Mouse (Mus musculus) heart, embryonic 10.5 days (tissue): ENCODE measurements around the gene Gm11992. TPM values are rescaled to one million over a fixed set of nuclear protein-coding genes. Genes with fewer than 3 reads are reported as not detected.

Source experiments
- DNase-seq: peaks from one replicate; pipeline ENCODE4 v3.0.0-alpha.2; 2017; ENCODE audit warnings: low spot score
- H3K27ac ChIP-seq: fragments of 300-500 bp; sonication (generic); 2 replicates; pipeline ENCODE4 v1.5.1; 2016; ENCODE audit warnings: mild to moderate bottlenecking
- H3K27me3 ChIP-seq: fragments of 300-500 bp; sonication (generic); 2 replicates; pipeline ENCODE4 v1.6.1; 2016; ENCODE audit warnings: mild to moderate bottlenecking; ENCODE audit not compliant: poor library complexity, insufficient read depth, severe bottlenecking
- H3K36me3 ChIP-seq: fragments of 300-500 bp; sonication (generic); 2 replicates; pipeline ENCODE4 v1.6.1; 2016; ENCODE audit warnings: mild to moderate bottlenecking, moderate library complexity
- H3K4me1 ChIP-seq: fragments of 300-500 bp; sonication (generic); 2 replicates; pipeline ENCODE4 v1.6.1; 2016; ENCODE audit warnings: mild to moderate bottlenecking
- H3K4me3 ChIP-seq: fragments of 300-500 bp; sonication (generic); 2 replicates; pipeline ENCODE4 v1.5.1; 2016; ENCODE audit warnings: mild to moderate bottlenecking, moderate library complexity
- H3K9me3 ChIP-seq: fragments of 300-500 bp; sonication (generic); 2 replicates; pipeline ENCODE4 v1.6.1; 2016; ENCODE audit warnings: mild to moderate bottlenecking, moderate library complexity
- WGBS: fragments of 180-500 bp; shearing (Covaris S2); methylation state at CpG from one replicate; pipeline ENCODE4 v1.1.7; 2016; 5-methylcytosine and 5-hydroxymethylcytosine counted together
- polyA plus RNA-seq: library from polyadenylated mRNA; unstranded; fragments of >200 nt; fragmentation: Nextera tagmentation; extraction: Ambion mirVana; gene quantifications from 2 replicates; pipeline ENCODE4 v1.2.1, GENCODE M21; 2016

Gene Gm11992
- 0.88 and 2.6 TPM in 2 replicates for polyA plus RNA-seq

DNA sequence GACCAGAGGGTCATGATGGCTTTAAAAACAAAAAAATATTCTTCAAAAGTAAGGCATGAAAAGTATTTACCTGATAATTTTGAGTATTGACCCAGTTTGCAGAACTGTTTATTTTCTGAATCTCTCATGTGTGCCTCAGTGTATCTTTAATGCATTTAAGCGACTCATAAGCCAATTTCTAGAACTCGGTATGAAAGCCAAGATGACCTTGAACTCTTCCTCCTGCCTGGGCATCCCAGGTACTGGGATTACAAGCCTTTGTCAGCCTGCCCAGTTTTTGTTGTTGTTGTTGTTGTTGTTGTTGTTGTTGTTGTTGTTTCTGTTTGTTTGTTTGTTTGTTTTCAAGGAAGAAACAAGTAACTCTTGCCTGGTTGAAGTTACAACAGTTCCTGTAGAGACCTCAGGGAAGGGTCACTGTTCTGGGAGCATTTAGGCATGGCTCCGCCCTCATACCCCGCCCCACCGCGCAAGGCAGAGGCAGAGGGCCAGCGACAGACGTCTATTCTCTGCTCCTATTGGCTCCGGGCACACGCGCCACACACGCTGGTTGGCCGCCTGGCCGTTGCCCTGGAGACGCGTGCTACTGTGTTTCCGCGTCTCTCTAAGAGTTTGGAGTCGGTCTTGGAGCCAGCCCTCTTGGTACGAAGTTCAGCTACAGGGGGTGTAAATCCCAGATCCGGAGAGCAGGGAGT, at the start of gene Gm11992:
TSS of gene Gm11992 (plus strand) at position 584 of the 692 bp plus-strand sequence.
- DNase-seq: peak; percentile 95
- 4% methylated on average over 21 of the region's 21 CpGs for WGBS
- H3K4me1 ChIP-seq: peaks cover 19% of the 10 kb centered on the region; the same call in 1 of the 2 replicates
- H3K27me3 ChIP-seq: peaks cover 21% of the 10 kb centered on the region; the same call in 1 of the 2 replicates
- no peaks in the 10 kb centered on the region for H3K36me3 ChIP-seq
- peak within 1 kb of the TSS; percentile 59; the same call in 1 of the 2 replicates for H3K27ac ChIP-seq
- H3K4me3 ChIP-seq: peak within 1 kb of the TSS; percentile 69
- no peaks in the 10 kb centered on the region for H3K9me3 ChIP-seq

DNA sequence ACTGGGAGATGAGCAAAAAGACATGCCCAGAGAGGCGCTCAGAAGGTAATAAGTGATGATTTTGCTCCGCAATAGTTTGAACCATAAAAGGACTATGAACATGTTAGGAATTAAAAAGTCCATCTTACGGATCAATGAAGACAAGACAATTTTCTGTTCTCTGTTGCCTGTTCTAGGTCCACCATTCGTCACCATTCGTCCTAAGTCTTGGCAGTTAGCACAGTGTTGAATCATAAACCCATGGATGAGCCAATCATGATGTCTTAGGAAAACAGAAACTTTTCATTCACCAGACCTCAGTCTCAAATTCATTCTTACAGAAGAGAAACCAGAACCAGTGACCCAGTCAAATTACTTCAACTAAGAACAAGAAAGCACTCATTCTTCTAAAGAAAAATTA, 39.6 kb upstream of the Gm11992 start:
- Histone ChIP-seq H3K4me1 (peaks cover 9% of the 10 kb centered on the region; the same call in 1 of the 2 replicates), H3K27me3 (no peaks in the 10 kb centered on the region), H3K36me3 (peaks cover 44% of the 10 kb centered on the region), H3K4me3 (no peak overlapping the region), H3K9me3 (no peaks in the 10 kb centered on the region), H3K27ac (no peak overlapping the region)
- WGBS: 97% methylated on average over 5 of the region's 5 CpGs
- DNase-seq: no peak

DNA sequence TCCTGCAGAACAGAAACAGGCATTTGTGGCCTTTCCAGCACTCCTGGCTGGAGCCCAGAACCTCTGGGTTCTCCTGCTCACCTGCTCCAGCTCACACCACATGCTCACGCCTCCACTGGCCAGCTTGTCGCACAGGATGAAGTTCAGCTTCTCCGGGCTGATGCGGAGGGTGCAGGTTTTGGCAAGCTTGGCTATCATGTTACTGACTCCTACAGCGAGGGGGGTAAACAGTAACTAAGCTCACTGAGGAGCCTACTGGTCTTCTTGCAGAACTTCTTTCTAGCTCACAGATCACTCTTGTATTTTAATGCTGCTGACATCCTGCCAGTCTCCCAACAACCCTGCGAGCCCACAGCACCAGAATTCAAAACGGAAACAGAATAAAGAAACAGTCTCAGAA, 38.0 kb upstream of the Gm11992 start:
- Histone ChIP-seq H3K4me1 (peaks cover 9% of the 10 kb centered on the region; the same call in 1 of the 2 replicates), H3K36me3 (peaks cover 28% of the 10 kb centered on the region), H3K4me3 (peak overlapping the region; percentile 84), H3K9me3 (no peaks in the 10 kb centered on the region), H3K27me3 (no peaks in the 10 kb centered on the region), H3K27ac (peak overlapping the region; percentile 98)
- DNase-seq: peak; percentile 82
- WGBS: 0% methylated on average over 7 of the region's 7 CpGs

DNA sequence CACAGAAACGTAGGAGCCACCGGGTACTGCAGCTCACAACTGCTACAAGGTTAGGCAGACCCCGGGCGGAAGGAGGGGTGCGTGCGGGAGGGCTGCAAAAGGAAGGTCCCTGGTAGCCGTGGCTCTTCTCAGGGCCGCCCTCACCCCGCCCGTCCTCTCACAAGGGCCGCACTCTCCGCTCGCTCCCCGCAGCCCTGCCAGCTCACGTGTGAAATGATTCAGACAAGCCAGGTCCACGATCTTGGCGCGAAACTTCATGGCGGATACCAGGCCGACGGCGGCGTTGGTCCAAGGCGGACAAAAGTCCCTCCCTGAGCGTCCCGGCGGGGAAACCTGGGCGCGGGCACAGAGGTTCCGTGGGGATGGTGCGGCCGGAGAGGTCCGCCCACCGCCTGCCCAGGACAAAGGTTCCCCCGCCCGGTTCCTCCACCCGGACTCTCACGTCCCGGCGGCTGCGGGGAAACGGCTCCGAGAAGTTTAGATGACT, 37.5 kb upstream of the Gm11992 start, which contains the start of gene Hus1:
TSS of gene Hus1 (minus strand) at position 339 of the 487 bp plus-strand sequence.
- under 1% methylated on average over 43 of the region's 43 CpGs for WGBS

GRCm38 (mm10) chr11:9011348-9011747, 37.0 kb upstream of the Gm11992 start:
- peak overlapping the region; percentile 84 for H3K4me3 ChIP-seq

More for the DNA sequence above, 37.5 kb upstream of the Gm11992 start, which contains the start of gene Hus1:
- H3K4me3 ChIP-seq: peak within 1 kb of the TSS; percentile 84
- peaks cover 23% of the 10 kb centered on the region for H3K36me3 ChIP-seq
- H3K27me3 ChIP-seq: no peaks in the 10 kb centered on the region
- H3K4me1 ChIP-seq: peaks cover 9% of the 10 kb centered on the region; the same call in 1 of the 2 replicates
- DNase-seq: peak; percentile 95
- no peaks in the 10 kb centered on the region for H3K9me3 ChIP-seq
- H3K27ac ChIP-seq: peak within 1 kb of the TSS; percentile 98

DNA sequence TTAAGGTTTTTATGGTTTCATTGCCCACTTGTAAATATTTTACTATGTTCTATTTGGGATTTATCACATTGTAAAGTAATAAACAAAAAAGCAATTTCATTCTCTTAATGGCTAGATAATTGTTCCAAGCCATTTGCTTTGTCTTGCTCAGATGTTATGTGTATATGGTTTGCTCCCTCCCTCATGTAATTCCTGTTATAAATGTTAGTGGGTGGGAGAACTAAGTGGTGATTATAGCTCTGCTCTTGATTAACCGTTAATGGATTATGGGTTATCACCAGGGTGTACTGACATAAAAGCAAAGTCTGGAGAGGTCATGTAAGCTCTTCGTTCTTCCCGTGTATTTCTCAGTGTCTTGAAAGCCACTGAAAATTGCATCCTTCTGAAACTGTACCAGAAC, 33.7 kb upstream of the Gm11992 start:
- H3K36me3 ChIP-seq: no peaks in the 10 kb centered on the region
- no peaks in the 10 kb centered on the region for H3K9me3 ChIP-seq
- no peak overlapping the region for H3K27ac ChIP-seq
- no peak overlapping the region for H3K4me3 ChIP-seq
- 84% methylated on average over 3 of the region's 3 CpGs for WGBS
- H3K4me1 ChIP-seq: peaks cover 7% of the 10 kb centered on the region; the same call in 1 of the 2 replicates
- no peaks in the 10 kb centered on the region for H3K27me3 ChIP-seq
- no peak for DNase-seq

More at GRCm38 (mm10) chr11:9011348-9011747, 37.0 kb upstream of the Gm11992 start:
- 2% methylated on average over 3 of the region's 3 CpGs for WGBS
- Histone ChIP-seq H3K27me3 (no peaks in the 10 kb centered on the region), H3K36me3 (peaks cover 20% of the 10 kb centered on the region; the same call in 1 of the 2 replicates), H3K9me3 (no peaks in the 10 kb centered on the region), H3K4me1 (peaks cover 9% of the 10 kb centered on the region; the same call in 1 of the 2 replicates), H3K27ac (peak overlapping the region; percentile 98)
- DNase-seq: no peak

- H3K27me3 ChIP-seq: no peaks in the 10 kb centered on the region
- 74% methylated on average over 6 of the region's 6 CpGs for WGBS
- no peaks in the 10 kb centered on the region for H3K9me3 ChIP-seq
- H3K4me3 ChIP-seq: no peak overlapping the region
- H3K27ac ChIP-seq: no peak overlapping the region
- H3K36me3 ChIP-seq: no peaks in the 10 kb centered on the region
- no peaks in the 10 kb centered on the region for H3K4me1 ChIP-seq
- no peak for DNase-seq
Measured at GRCm38 (mm10) chr11:9018491-9019267, 29.7 kb upstream of the Gm11992 start.

DNA sequence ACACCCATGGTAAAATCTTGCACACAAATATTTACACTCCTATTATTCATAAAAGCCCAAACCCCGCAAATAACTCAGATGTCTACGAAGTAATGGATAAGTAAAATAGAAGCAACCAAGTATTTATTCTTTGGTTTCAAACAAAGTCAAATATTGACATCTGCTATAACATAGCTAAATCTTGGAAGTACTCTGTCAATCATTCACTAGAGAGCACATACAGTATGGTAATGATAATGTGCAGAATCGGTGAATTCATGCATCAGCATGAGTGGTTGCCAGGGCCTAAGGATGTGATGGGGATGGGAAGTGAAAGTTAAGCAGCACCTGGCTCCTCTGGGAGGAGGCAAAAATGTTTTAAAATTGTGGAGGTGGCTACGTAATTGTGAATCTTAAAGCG, 28.2 kb upstream of the Gm11992 start:
- H3K4me1 ChIP-seq: no peaks in the 10 kb centered on the region
- no peaks in the 10 kb centered on the region for H3K36me3 ChIP-seq
- WGBS: 88% methylated on average over 5 of the region's 5 CpGs
- no peak for DNase-seq
- no peaks in the 10 kb centered on the region for H3K9me3 ChIP-seq
- H3K4me3 ChIP-seq: no peak overlapping the region
- H3K27ac ChIP-seq: no peak overlapping the region
- H3K27me3 ChIP-seq: no peaks in the 10 kb centered on the region

- Histone ChIP-seq H3K27ac (no peak overlapping the region), H3K4me1 (no peaks in the 10 kb centered on the region), H3K36me3 (no peaks in the 10 kb centered on the region), H3K27me3 (no peaks in the 10 kb centered on the region), H3K9me3 (no peaks in the 10 kb centered on the region), H3K4me3 (no peak overlapping the region)
- 71% methylated on average over 7 of the region's 7 CpGs for WGBS
- no peak for DNase-seq
Measured at GRCm38 (mm10) chr11:9024782-9025181, 23.6 kb upstream of the Gm11992 start.

DNA sequence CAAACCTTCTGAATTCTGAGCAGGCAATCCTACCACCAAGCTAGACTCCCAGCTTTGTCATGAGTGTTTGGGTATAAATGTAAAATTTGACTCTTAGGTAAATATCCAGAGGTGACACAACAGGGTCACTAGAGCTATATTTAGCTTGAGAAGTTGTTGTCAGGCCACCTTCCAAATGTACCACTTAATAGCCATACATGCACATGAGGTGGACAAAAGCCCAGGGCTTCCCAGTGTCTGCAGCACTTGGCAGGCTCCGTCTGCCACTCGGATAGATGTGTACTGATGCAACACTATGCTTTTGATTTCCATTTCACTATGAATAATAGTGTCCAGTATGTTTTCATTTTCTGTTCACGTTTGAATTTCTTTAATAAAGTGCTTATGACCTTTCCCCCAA, 23.2 kb upstream of the Gm11992 start:
- no peaks in the 10 kb centered on the region for H3K9me3 ChIP-seq
- H3K27me3 ChIP-seq: no peaks in the 10 kb centered on the region
- no peak for DNase-seq
- H3K27ac ChIP-seq: no peak overlapping the region
- H3K4me1 ChIP-seq: no peaks in the 10 kb centered on the region
- H3K4me3 ChIP-seq: no peak overlapping the region
- 67% methylated on average over 3 of the region's 3 CpGs for WGBS
- H3K36me3 ChIP-seq: no peaks in the 10 kb centered on the region

GRCm38 (mm10) chr11:9031530-9031929, 16.9 kb upstream of the Gm11992 start:
- Histone ChIP-seq H3K27ac (no peak overlapping the region), H3K36me3 (no peaks in the 10 kb centered on the region), H3K4me1 (no peaks in the 10 kb centered on the region), H3K4me3 (no peak overlapping the region), H3K27me3 (no peaks in the 10 kb centered on the region), H3K9me3 (no peaks in the 10 kb centered on the region)
- DNase-seq: no peak
- 81% methylated on average over 2 of the region's 2 CpGs for WGBS

- no peak for DNase-seq
- peak overlapping the region; percentile 74 for H3K27ac ChIP-seq
- H3K4me1 ChIP-seq: peaks cover 14% of the 10 kb centered on the region; the same call in 1 of the 2 replicates
- H3K9me3 ChIP-seq: no peaks in the 10 kb centered on the region
- no peaks in the 10 kb centered on the region for H3K36me3 ChIP-seq
- H3K4me3 ChIP-seq: no peak overlapping the region
- H3K27me3 ChIP-seq: peaks cover 21% of the 10 kb centered on the region; the same call in 1 of the 2 replicates
- 58% methylated on average over 2 of the region's 2 CpGs for WGBS
Measured at GRCm38 (mm10) chr11:9046546-9046945, 1.8 kb upstream of the Gm11992 start.
